Mouse (Mus musculus): ENCODE data around the gene Klk4. TPM values are rescaled to one million over a fixed set of nuclear protein-coding genes. Genes with fewer than 3 reads are reported as not detected.

Klk4 gene
- polyA plus RNA-seq (2012; rRNA removed) = 0.33 and 0.58 TPM in 2 replicates

GRCm38 (mm10) chr7:43880912-43881311 is at the start of gene Klk4:
TSS of gene Klk4 (plus strand) at chr7:43881160.

DNA sequence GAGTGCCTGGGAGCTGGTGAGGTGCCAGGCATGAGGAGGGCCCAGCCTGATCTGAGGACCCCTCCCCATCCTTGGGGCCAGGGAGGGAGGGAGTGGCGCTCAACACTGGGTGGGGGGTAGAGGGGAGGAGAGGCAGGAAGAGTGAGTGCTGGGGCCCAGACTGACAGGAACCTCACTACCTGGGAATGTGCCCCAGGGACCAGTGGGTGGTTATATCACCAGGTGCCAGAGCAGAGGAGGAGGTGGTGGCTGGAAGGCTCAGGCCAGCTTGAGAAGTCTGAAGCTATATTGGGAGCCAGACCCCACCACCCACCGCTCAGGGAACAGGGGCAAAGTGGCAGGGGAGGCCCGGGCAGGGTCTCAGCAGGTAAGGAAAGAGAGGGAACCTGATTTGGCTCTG is 39.3 kb upstream of the Klk4 start, which contains the start of gene Klk5:
Gene Klk5, plus strand, starts transcription at position 271 of the 400 bp plus-strand sequence.

GRCm38 (mm10) chr7:43933440-43933839 is 52.5 kb downstream of the Klk4 start, which contains the start of gene Klk15:
TSS of gene Klk15 (plus strand) at chr7:43933740.

Other genes starting within 250 kb of the Klk4 start
- gene Ceacam18, start 246.5 kb upstream of the Klk4 start, polyA plus RNA-seq (2012; rRNA removed) = 0.04 TPM in 1 of 2 replicates, not detected in the other
- 0.37 and 0.43 TPM in 2 replicates for gene Siglece, start 221.0 kb upstream of the Klk4 start, polyA plus RNA-seq (2012; rRNA removed)
- gene Ctu1, start 209.1 kb upstream of the Klk4 start, polyA plus RNA-seq (2012; rRNA removed) = 20.2 and 24.4 TPM in 2 replicates
- 0.10 and 0.16 TPM in 2 replicates for gene Klk14, start 190.7 kb upstream of the Klk4 start, polyA plus RNA-seq (2012; rRNA removed)
- 0.09 TPM in 1 of 2 replicates, not detected in the other for gene Klk13, start 168.6 kb upstream of the Klk4 start, polyA plus RNA-seq (2012; rRNA removed)
- not detected in 2 replicates for gene Klk12, start 112.3 kb upstream of the Klk4 start, polyA plus RNA-seq (2012; rRNA removed)
- 0.23 TPM in 1 of 2 replicates, not detected in the other for gene Klk11, start 106.6 kb upstream of the Klk4 start, polyA plus RNA-seq (2012; rRNA removed)
- gene Klk10, start 100.1 kb upstream of the Klk4 start, polyA plus RNA-seq (2012; rRNA removed) = 0.15 and 0.91 TPM in 2 replicates
- 0.09 TPM in 1 of 2 replicates, not detected in the other for gene Klk9, start 89.3 kb upstream of the Klk4 start, polyA plus RNA-seq (2012; rRNA removed)
- 5.6 and 7.1 TPM in 2 replicates for gene Klk8, start 83.6 kb upstream of the Klk4 start, polyA plus RNA-seq (2012; rRNA removed)
- 0.04 and 0.05 TPM in 2 replicates for gene Klk7, start 69.9 kb upstream of the Klk4 start, polyA plus RNA-seq (2012; rRNA removed)
- gene Klk6, start 56.7 kb upstream of the Klk4 start, polyA plus RNA-seq (2012; rRNA removed) = not detected in 2 replicates
- gene Klk5, start 39.2 kb upstream of the Klk4 start, polyA plus RNA-seq (2012; rRNA removed) = not detected in 2 replicates
- gene Klk15, start 52.6 kb downstream of the Klk4 start, polyA plus RNA-seq (2012; rRNA removed) = not detected in 2 replicates
- not detected in 2 replicates for gene Klk1b8, start 69.5 kb downstream of the Klk4 start, polyA plus RNA-seq (2012; rRNA removed)
- not detected in 2 replicates for gene Klk1b1, start 85.6 kb downstream of the Klk4 start, polyA plus RNA-seq (2012; rRNA removed)
- gene Klk1b9, start 94.9 kb downstream of the Klk4 start, polyA plus RNA-seq (2012; rRNA removed) = not detected in 2 replicates
- gene Klk1b11, start 114.7 kb downstream of the Klk4 start, polyA plus RNA-seq (2012; rRNA removed) = not detected in 2 replicates
- gene Klk1b26, start 131.0 kb downstream of the Klk4 start, polyA plus RNA-seq (2012; rRNA removed) = 0.06 TPM in 1 of 2 replicates, not detected in the other
- not detected in 2 replicates for gene Klk1b27, start 171.1 kb downstream of the Klk4 start, polyA plus RNA-seq (2012; rRNA removed)
- gene Klk1b21, start 221.2 kb downstream of the Klk4 start, polyA plus RNA-seq (2012; rRNA removed) = not detected in 2 replicates
- gene Klk1b22, start 231.5 kb downstream of the Klk4 start, polyA plus RNA-seq (2012; rRNA removed) = not detected in 2 replicates